Mouse (Mus musculus) forebrain, embryonic 10.5 days (tissue): ENCODE measurements at regions not wholly inside any gene's neighbourhood (a gene's known extent, or its start where the extent isn't known, plus 50 kb on each side); places are given as distances from the start of the nearest gene placed in this dataset.
"Not testable (repeated sequence)": the region's sequence is repeated elsewhere in the genome, so short reads cannot be mapped to it uniquely, and the experiment has no call there.

Experiments used
- DNase-seq: peaks from one replicate; pipeline ENCODE4 v3.0.0-alpha.2; 2017; ENCODE audit warnings: low spot score; ENCODE audit errors: extremely low spot score
- H3K27ac ChIP-seq: fragments of 300-500 bp; sonication (generic); 2 replicates; pipeline ENCODE4 v1.5.1; 2016; ENCODE audit warnings: mild to moderate bottlenecking
- H3K27me3 ChIP-seq: fragments of 300-500 bp; sonication (generic); 2 replicates; pipeline ENCODE4 v1.6.1; 2016; ENCODE audit warnings: mild to moderate bottlenecking; ENCODE audit not compliant: poor library complexity, severe bottlenecking
- H3K36me3 ChIP-seq: fragments of 300-500 bp; sonication (generic); replicated peaks from 2 replicates; pipeline ENCODE4 v1.6.1; 2016; ENCODE audit warnings: mild to moderate bottlenecking, moderate library complexity
- H3K4me1 ChIP-seq: fragments of 300-500 bp; sonication (generic); 2 replicates; pipeline ENCODE4 v1.6.1; 2016
- H3K4me3 ChIP-seq: fragments of 300-500 bp; sonication (generic); 2 replicates; pipeline ENCODE4 v1.5.1; 2016; ENCODE audit warnings: mild to moderate bottlenecking, moderate library complexity
- H3K9me3 ChIP-seq: fragments of 300-500 bp; sonication (generic); 2 replicates; pipeline ENCODE4 v1.6.1; 2016; ENCODE audit warnings: mild to moderate bottlenecking, moderate library complexity
- WGBS: fragments of 180-500 bp; shearing (Covaris S2); methylation state at CpG from one replicate; pipeline ENCODE4 v1.1.7; 2016; 5-methylcytosine and 5-hydroxymethylcytosine counted together

GRCm38 (mm10) chr5:28785347-28786060 is 318.4 kb upstream of the Shh start:
- 68% methylated on average over 11 of the region's 11 CpGs for WGBS
- no peaks in the 10 kb centered on the region for H3K9me3 ChIP-seq
- DNase-seq, result peak; percentile 15

DNA sequence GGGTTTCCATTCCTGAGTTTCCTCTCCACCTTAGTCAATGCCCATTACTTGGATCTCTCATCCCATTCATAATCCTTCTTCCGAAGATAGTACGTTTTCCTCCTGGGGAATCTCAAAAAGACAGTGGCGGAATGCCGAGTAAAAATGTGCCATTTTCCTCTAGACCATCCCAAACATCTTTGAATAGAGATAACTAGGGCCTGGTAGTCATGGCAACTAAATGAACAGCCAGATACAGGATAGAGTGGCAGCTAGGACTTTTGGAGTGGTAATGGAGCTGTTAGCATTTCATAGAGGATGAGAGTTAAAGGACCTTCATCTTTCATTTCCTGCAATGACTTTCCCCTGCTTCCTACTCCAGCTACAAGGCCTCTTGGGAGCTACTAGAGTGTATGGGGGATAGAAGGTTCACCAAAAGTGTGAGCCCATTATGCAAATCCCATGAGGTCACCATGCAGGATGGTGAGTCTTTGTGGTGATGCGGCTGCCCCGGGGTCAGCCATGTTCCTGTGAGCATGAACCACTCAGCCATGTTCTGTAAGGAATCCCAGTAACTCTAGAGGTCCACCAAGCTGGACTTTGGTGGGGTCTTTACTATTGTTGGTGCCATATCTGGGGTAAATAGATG is 317.4 kb upstream of the Shh start:
- no peaks in the 10 kb centered on the region for H3K36me3 ChIP-seq
- 92% methylated on average over 6 of the region's 6 CpGs for WGBS
- H3K27ac ChIP-seq, result no peak overlapping the region
- no peak overlapping the region for H3K4me3 ChIP-seq
- H3K27me3 ChIP-seq, result peaks cover 29% of the 10 kb centered on the region
- DNase-seq, result no peak
- no peaks in the 10 kb centered on the region for H3K9me3 ChIP-seq
- peaks cover 12% of the 10 kb centered on the region for H3K4me1 ChIP-seq

More at GRCm38 (mm10) chr5:28785347-28786060, 318.4 kb upstream of the Shh start:
- Histone ChIP-seq H3K4me1 (peaks cover 12% of the 10 kb centered on the region), H3K27ac (no peak overlapping the region), H3K4me3 (no peak overlapping the region), H3K27me3 (peaks cover 29% of the 10 kb centered on the region), H3K36me3 (no peaks in the 10 kb centered on the region)

DNA sequence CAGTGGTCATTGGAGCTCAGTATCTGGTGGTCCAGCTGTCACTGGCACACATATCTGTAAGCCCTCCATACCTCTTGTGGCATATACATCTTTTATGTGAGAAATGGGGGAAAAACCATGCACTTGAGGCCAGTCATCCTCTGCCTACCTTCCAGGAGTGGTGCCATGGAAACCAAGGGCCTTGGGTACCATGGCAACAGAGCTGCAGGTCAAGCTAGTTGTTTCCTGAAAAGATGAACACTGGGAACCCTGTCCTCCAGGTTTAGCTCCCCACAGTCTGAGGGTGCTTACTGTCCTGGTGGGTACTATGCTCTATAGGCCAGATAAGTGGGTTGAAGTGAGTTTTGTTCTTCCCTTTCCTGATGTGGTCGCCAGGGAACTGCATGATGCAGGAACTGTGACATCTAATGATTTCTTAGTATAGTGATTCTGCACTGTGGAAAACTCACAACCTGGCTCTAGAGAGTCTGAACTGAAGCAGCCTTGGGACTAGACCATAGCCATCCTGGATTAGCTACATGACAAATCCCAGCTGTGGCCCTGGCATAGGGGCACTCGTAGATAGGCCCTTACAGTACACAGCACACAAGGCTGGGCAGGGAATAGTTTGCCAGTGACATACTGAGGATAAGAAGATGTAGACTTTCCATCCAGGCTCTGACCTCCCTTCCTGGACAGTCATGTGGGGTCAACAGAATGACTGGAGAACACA is 308.7 kb upstream of the Shh start:
- H3K27me3 ChIP-seq, result no peaks in the 10 kb centered on the region
- 92% methylated on average over 2 of the region's 2 CpGs for WGBS
- no peaks in the 10 kb centered on the region for H3K36me3 ChIP-seq
- H3K4me1 ChIP-seq, result peaks cover 6% of the 10 kb centered on the region; the same call in 1 of the 2 replicates
- no peak for DNase-seq
- H3K4me3 ChIP-seq, result no peak overlapping the region
- H3K9me3 ChIP-seq, result no peaks in the 10 kb centered on the region
- no peak overlapping the region for H3K27ac ChIP-seq

DNA sequence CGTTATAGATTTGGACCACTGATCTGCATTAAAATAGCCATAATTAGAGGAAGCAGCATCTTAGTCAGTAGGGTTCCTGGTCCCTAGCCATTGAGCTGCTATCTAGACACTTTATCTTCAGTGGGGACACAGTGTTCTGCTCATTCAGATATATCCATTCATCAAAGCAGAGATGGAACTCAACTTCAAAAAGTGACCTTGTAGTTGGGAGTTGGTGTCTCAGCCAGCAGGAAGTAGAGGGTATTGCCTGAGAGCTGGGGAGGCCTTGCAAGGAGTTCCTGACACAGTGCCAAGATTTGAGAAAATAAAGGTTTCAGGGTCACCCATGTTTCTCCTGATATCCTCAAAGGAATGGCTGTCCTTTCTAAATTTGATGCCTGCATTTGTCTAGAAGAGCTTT is 304.7 kb upstream of the Shh start:
- WGBS, result 93% methylated on average over 1 of the region's 1 CpGs
- no peak for DNase-seq
- Histone ChIP-seq H3K27me3 (no peaks in the 10 kb centered on the region), H3K36me3 (no peaks in the 10 kb centered on the region), H3K9me3 (no peaks in the 10 kb centered on the region), H3K27ac (no peak overlapping the region), H3K4me3 (no peak overlapping the region), H3K4me1 (peaks cover 6% of the 10 kb centered on the region; the same call in 1 of the 2 replicates)

- H3K4me3 ChIP-seq, result no peak overlapping the region
- no peaks in the 10 kb centered on the region for H3K36me3 ChIP-seq
- H3K4me1 ChIP-seq, result no peaks in the 10 kb centered on the region
- no peak for DNase-seq
- WGBS, result 93% methylated on average over 6 of the region's 6 CpGs
- H3K27ac ChIP-seq, result no peak overlapping the region
- H3K9me3 ChIP-seq, result peaks cover 6% of the 10 kb centered on the region; the same call in 1 of the 2 replicates
- no peaks in the 10 kb centered on the region for H3K27me3 ChIP-seq
These were observed 289.3 kb upstream of the Shh start for GRCm38 (mm10) chr5:28756171-28756948.

DNA sequence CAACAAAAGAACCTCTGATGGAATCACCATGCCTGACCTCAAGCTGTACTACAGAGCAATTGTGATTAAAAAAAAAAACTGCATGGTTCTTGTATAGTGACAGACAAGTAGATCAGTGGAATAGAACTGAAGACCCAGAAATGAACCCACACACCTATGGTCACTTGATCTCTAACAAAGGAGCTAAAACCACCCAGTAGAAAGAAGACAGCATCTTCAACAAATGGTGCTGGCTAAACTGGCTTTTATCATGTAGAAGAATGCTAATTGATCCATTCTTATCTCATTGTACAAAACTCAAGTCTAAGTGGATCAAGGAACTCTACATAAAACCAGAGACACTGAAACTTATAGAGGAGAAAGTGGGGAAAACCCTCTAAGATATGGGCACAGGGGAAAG is 284.8 kb upstream of the Shh start:
- DNase-seq, result not testable (repeated sequence)

GRCm38 (mm10) chr5:28734768-28735167 is 267.7 kb upstream of the Shh start:
- Histone ChIP-seq H3K27me3 (no peaks in the 10 kb centered on the region), H3K4me3 (no peak overlapping the region), H3K27ac (no peak overlapping the region), H3K36me3 (no peaks in the 10 kb centered on the region), H3K9me3 (no peaks in the 10 kb centered on the region), H3K4me1 (no peaks in the 10 kb centered on the region)
- WGBS, result 83% methylated on average over 3 of the region's 3 CpGs
- DNase-seq, result no peak

More for the DNA sequence above, 284.8 kb upstream of the Shh start:
- H3K27me3 ChIP-seq, H3K9me3 ChIP-seq, H3K4me1 ChIP-seq, H3K36me3 ChIP-seq, H3K4me3 ChIP-seq, H3K27ac ChIP-seq: not testable (repeated sequence)

GRCm38 (mm10) chr5:28722067-28722466 is 255.0 kb upstream of the Shh start:
- Histone ChIP-seq H3K4me3 (no peak overlapping the region), H3K4me1 (no peaks in the 10 kb centered on the region), H3K27me3 (no peaks in the 10 kb centered on the region), H3K36me3 (no peaks in the 10 kb centered on the region), H3K27ac (no peak overlapping the region), H3K9me3 (no peaks in the 10 kb centered on the region)
- DNase-seq, result no peak
- 81% methylated on average over 3 of the region's 3 CpGs for WGBS

DNA sequence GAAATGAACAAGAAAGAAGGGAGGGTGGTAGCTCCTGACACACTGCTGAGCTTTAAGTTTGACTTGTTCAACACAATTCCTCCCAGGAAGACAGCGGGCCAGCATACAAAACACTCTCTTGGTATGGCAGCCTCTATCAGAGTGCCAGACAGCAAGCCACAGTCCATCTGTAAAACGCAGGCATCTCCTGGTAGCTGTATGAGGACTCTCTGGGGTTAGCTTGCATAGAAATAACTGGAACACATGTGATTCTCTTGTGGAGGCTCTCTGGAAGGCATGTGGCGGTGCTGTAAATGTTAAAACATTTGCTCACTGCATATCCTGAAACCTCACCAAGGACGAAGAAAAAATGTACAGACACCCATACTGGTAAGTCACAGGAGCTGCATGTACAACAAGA is 247.9 kb upstream of the Shh start:
- Histone ChIP-seq H3K4me3 (no peak overlapping the region), H3K27me3 (no peaks in the 10 kb centered on the region), H3K27ac (no peak overlapping the region), H3K36me3 (no peaks in the 10 kb centered on the region), H3K9me3 (no peaks in the 10 kb centered on the region), H3K4me1 (no peaks in the 10 kb centered on the region)
- DNase-seq, result no peak
- WGBS, result 90% methylated on average over 4 of the region's 4 CpGs

DNA sequence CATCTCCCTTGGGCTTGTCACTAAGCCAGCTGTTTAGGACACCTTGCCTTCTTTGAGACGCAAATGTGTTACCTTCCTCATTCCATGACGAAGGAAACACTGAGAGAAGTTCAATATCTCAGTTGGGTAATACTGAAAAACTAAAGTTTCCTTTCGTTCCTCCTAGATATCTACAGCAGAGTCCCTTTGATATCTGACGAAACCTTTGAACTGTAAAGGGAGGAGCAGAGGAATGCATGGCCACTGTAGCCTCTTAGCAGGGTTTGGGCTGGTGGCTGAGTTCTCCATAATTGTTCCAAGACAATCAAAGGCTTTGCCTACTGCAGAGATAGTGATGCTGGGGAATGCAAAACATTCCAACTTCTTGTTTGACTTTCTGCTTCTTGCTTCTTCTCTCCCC is 243.5 kb upstream of the Shh start:
- Histone ChIP-seq H3K4me1 (no peaks in the 10 kb centered on the region), H3K36me3 (no peaks in the 10 kb centered on the region), H3K27ac (no peak overlapping the region), H3K9me3 (no peaks in the 10 kb centered on the region), H3K27me3 (no peaks in the 10 kb centered on the region), H3K4me3 (no peak overlapping the region)
- DNase-seq, result no peak
- WGBS, result 73% methylated on average over 4 of the region's 4 CpGs

GRCm38 (mm10) chr5:28709626-28710025 is 242.6 kb upstream of the Shh start:
- Histone ChIP-seq H3K36me3 (no peaks in the 10 kb centered on the region), H3K4me1 (no peaks in the 10 kb centered on the region), H3K4me3 (no peak overlapping the region), H3K27ac (no peak overlapping the region), H3K27me3 (no peaks in the 10 kb centered on the region), H3K9me3 (no peaks in the 10 kb centered on the region)
- 80% methylated on average over 2 of the region's 2 CpGs for WGBS
- no peak for DNase-seq

GRCm38 (mm10) chr5:28704359-28704758 is 237.3 kb upstream of the Shh start:
- H3K4me3 ChIP-seq, result no peak overlapping the region
- 90% methylated on average over 1 of the region's 1 CpGs for WGBS
- H3K27ac ChIP-seq, result no peak overlapping the region
- H3K9me3 ChIP-seq, result no peaks in the 10 kb centered on the region
- no peaks in the 10 kb centered on the region for H3K4me1 ChIP-seq
- no peaks in the 10 kb centered on the region for H3K27me3 ChIP-seq
- no peaks in the 10 kb centered on the region for H3K36me3 ChIP-seq
- no peak for DNase-seq
